Mouse (Mus musculus) cerebellum, postnatal 14 days (tissue): ENCODE data around the gene Satb2.

Source experiments
- DNase-seq, 2 experiments: peaks; one replicate each; pipeline ENCODE4 v3.0.0; 2021; ENCODE audit warnings: mixed read lengths in 2 of 2

The Satb2 gene

GRCm38 (mm10) chr1:56978151-56978700 is at the start of gene Satb2:
Gene Satb2 (minus strand): TSS chr1:56978650.
- DNase-seq, result peak in 1 of 2 experiments; percentile 37

GRCm38 (mm10) chr1:57018941-57019340 is 40.5 kb upstream of the Satb2 start:
- no peak for DNase-seq

DNA sequence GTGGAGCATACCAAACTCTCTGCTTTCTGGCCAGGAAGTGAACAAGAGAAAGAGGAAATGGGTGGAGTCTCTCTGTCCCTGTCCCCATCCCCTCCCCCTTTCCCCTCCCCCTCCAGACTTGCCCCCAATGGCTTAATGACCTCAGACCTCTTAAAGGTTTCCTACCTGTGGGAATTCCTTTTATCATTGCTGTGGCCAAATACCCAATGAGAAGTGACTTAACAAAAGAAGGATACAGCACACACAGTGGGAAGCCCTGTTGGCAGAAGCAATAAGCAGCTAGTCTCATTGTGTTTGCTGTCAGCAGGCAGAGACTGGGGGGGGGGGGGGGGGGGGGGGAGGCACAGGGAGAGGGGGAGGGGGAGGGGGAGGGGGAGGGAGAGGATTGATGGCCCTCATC is 35.4 kb upstream of the Satb2 start:
- DNase-seq, result no peak

GRCm38 (mm10) chr1:57009171-57009570 is 30.7 kb upstream of the Satb2 start:
- DNase-seq, result no peak

DNA sequence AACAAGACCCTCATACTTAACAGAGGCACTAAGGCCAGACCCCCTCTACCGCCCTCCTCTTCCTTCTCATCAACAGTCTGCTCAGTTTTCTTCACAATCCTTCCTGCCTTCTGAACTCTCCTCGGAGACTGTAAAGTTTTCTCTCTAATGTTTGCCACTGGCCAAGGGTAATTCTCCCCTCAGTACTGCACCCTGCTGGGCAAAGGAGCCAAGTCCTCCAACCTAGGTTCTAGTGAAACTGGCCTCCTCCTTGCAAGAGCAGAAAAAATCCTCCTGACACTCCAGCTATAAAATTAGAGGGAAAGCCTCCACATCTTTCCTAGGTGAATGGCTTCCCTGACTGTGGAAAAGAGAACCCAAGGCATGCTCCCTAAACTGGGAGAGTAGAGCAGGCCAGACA is 16.6 kb upstream of the Satb2 start:
- no peak for DNase-seq

- no peak for DNase-seq
Observed at GRCm38 (mm10) chr1:56992310-56992709, 13.9 kb upstream of the Satb2 start.

DNA sequence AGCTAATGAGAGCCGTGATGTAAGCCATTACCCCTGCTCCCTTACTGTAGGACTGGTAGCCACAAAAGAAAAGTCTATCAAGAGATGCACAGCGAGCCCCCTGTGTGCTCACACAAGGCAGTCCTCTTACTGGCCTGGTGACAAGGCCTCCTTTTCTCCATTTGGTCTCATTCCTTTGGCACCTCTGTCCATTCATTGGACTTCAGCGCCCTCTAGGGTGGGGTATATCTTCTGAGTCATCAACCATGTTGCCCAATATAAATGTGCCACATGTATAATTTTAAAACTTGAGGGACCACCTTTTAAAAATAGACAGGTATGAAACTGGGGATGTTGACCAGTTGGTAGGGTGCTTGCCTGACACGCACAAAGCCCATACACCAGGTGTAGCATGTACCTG is 13.2 kb upstream of the Satb2 start:
- peak; percentile 40 to 49 for DNase-seq

DNA sequence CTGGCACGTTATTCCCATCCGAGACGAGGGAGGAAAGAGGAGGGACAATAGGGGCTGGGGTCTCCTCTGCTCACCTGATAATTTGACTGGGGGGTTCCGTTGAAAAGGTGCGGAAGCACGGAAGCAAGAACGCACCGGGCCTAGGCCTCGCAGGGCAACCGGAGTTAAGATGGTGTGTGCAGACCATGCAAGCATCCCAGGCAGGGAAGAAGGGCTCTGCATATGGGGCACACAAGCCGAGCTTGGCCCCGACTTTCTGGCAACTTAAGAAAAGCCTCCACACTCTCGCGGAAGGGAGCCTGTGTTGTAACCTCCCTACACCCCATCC is 6.0 kb upstream of the Satb2 start:
- DNase-seq, result no peak

- peak in 1 of 2 experiments; percentile 17 for DNase-seq
Observed at GRCm38 (mm10) chr1:56983771-56984482, 5.5 kb upstream of the Satb2 start.

- no peak for DNase-seq
Observed at GRCm38 (mm10) chr1:56983100-56983590, 4.7 kb upstream of the Satb2 start.

- DNase-seq, result no peak
Observed at GRCm38 (mm10) chr1:56982631-56983030, 4.2 kb upstream of the Satb2 start.

GRCm38 (mm10) chr1:56981947-56982555 is 3.6 kb upstream of the Satb2 start:
- peak in 1 of 2 experiments; percentile 8 for DNase-seq

DNA sequence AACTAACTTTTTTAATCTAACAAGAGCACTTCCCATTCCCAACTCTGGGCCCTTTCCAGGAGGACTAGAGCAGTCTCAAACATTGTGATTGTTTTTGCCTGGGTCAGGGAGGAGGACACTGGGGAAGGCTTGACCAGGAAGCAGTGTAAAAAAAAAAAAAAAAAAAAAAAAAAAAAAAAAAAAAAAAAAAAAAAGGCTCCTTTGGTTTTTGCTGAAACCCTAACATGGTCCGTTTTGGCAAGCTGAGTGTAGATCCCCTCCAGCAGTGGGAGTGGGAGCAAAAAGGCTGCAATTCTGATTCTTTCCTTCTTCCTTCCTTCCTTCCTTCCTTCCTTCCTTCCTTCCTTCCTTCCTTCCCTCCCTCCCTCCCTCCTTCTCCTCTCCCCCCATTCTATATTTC is 3.1 kb upstream of the Satb2 start:
- DNase-seq, result no peak

DNA sequence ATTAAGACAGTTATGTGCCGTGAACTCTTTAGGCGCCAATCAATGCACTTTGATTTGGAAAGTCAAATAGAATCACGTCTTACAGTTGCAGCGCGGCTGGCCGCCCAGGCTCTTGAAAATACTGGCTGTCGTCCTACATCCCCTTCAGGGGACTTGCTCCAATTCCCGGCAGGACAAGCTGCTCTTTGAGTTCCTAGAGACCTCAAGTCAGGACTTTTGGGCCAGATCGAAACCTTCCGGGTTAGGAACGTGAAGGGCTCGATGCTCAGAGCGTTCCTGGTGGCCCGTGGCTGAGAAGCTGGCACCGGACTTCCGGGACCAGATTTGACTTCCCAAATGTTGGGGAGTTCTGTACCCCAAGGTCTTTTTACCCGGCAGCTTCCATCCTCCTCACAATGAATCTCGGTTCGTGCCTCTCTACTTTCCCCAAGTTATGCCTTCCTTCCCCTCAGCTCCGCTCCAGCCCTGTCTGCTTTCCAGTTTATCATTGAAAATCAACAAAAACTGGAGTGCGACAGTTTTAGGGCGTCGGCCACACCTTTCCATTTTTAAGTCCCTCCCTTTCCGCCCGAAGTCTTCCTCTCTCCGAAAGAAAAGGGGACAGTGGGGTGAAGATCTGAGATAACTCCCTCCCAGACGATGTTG is 2.3 kb upstream of the Satb2 start:
- peak in 1 of 2 experiments; percentile 26 for DNase-seq

DNA sequence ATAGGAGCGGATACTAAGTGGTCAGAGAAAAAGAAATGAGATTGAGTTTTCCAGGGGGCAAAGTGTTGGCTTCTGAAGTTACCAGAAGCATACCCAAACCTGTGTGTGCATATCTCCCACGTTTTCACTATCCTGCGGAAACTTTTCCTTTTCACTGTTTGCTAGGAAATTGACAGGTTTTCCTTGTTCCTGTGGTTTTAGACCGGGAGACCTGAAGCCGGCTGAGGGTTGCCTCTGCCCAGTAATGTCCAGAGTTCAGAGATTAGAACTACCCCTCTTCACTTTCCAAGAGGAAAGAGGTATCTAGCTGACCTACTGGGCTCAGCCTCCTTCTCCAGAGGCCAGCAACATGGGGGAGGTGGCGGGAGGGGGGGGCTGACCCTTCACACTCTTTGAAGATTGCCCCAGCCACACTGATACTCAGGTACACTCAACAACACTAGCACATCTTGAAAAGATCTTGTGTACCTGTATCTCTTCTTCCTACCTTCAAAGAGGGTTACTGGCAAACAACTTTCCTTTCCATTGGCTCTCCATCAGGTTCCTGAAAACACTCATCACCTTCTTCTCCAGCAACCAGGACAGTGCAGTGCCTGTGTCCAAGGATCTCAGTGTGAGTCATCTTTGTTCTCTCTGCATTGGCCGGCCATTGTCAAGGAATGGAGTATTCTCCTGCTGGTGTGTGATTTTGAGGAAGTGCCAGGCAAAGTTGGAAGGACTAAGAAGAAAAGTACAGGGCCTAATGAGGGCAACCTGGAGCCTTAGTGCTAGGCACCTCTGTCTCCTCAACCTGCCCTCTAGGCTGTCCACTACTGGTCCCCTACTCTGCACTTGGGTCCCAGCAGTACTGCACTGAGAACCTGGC is 1.3 kb upstream of the Satb2 start:
- DNase-seq, result peak in 1 of 2 experiments; percentile 12

GRCm38 (mm10) chr1:56977201-56978100 is 999 bp downstream of the Satb2 start:
- peak; percentile 88 to 89 for DNase-seq

GRCm38 (mm10) chr1:56976825-56977104 is 1.7 kb downstream of the Satb2 start:
- DNase-seq, result no peak

DNA sequence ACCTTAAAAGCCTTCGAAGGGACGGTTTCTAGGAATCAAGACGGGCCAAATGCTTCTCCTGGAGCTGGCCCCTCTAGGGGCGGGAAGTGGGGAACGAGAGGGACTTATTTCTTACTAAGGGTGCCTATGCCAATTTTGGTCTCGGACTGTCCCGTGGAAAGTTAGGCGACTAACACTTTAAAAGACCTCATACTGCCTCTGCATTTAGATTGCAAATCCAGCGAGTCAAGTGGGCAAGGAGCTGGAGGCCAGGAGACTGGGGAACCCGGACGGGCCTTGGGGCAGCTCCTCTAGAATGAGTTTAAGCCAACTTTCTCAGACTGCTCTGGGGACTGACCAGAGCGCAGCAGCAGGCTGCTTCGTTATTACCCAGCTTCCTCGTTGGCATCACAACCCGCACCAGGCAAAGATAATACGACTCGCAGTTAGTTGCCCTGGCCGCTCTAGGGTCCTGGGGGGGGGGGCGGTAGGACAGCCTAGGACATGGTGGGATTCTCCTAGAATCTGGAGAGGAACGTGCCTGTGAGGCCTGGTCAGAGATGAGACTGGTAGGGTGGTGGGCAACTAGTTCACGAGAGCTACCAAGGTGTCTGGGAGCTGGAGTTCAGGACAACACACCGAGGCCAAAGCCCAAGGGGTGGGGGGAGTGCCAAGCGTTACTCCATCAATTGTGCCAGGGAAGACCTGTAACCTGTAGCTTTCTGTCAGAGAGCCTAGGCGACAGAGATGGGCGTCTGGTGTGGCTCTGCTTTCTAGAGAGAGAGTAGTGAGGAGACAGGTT is 2.2 kb downstream of the Satb2 start:
- peak in 1 of 2 experiments; percentile 38 for DNase-seq

- peak in 1 of 2 experiments; percentile 11 for DNase-seq
Observed at GRCm38 (mm10) chr1:56975546-56975945, 2.9 kb downstream of the Satb2 start.

DNA sequence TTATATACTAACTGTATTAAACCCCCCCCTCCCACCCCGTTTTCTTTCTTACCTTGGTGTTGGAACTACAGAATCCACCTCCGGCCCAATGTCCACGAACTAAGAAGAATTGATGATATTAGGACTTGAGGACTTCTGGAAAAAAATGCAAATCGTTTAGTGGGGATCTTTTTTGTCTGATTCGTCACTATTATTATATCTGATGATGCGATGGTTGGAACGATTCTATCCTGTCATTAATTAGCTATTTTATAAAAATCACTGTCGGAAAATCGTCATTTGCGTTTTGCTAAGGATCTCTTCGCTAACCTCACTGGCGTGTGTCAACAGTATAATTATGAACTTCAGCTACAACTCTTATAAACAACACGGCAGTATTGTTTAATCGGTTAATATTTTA is 4.3 kb downstream of the Satb2 start:
- peak in 1 of 2 experiments; percentile 19 for DNase-seq

- DNase-seq, result no peak
Observed at GRCm38 (mm10) chr1:56973593-56973950, 4.9 kb downstream of the Satb2 start.
